14 mouse cellular contexts compared by ENCODE assay signal in the genomic region with DNA sequence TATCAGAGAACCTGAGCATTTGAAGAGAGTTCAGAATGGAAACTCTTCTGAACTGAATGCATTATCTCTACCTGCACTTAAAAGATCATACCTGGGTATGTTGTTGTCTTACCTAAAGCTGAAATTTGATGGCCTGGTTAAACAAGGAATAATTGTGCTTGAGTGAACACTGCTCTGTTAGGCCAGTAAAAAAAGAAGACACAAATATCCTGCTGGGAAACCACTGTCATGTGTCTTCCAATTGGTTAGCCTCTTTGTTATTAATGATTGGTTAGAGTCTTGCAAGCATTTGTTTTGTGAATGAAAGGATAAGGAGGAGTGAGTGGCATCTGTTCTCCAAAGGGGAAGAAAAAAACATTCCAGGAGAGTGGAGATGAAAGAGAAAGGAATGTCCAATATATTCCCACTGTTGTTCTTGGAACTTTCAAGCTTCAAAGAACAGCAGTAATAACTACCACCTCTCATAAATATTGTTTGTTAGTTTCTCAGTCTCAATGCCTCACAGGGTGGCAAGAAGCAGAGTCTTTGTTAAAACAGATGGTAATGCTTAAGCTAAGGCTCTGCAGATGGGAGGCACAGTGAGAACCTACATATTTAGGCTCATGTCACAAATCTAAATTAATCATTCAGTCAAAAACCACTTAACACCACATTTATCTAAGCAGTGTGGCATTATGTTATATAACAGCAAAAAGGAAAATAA.
DNase-seq lines count a peak whose midpoint lies in the region; ATAC-seq and TF ChIP-seq lines count a peak whose summit lies in the region.
"Had no signal": no experiment of that assay in that cellular context is flagged by ENCODE, and none has a peak within 500 bp of the region (broad histone marks: within the 10 kb centered on the region; RNA-seq: fewer than 3 reads in every experiment).

No protein-coding gene starts in this region.

- H3K27me3 ChIP-seq in forebrain, embryonic 12.5 days: no peaks in the 10 kb centered on the region
- no peaks in the 10 kb centered on the region for H3K27me3 ChIP-seq in forebrain, embryonic 10.5 days (ENCODE audit: poor library complexity, severe bottlenecking)
- no peaks in the 10 kb centered on the region for H3K27me3 ChIP-seq in midbrain, postnatal 0 days (ENCODE audit: insufficient read depth, low read length)
- no peaks in the 10 kb centered on the region for H3K27me3 ChIP-seq in midbrain, embryonic 13.5 days
- H3K27me3 ChIP-seq in forebrain, embryonic 16.5 days (replicated peaks; ENCODE audit: control insufficient read depth, insufficient read depth, low read length): no peaks in the 10 kb centered on the region
- H3K27me3 ChIP-seq: Patski had no signal

- no peak overlapping the region for H3K9ac ChIP-seq in forebrain, embryonic 12.5 days
- no peak overlapping the region for H3K9ac ChIP-seq in midbrain, postnatal 0 days (replicated peaks; ENCODE audit: low read length, poor library complexity, severe bottlenecking)
- no peak overlapping the region for H3K9ac ChIP-seq in midbrain, embryonic 13.5 days (replicated peaks)
- no peak overlapping the region for H3K9ac ChIP-seq in forebrain, embryonic 16.5 days (replicated peaks; ENCODE audit: low read depth, low read length)

- no peak for DNase-seq in forebrain, embryonic 10.5 days (ENCODE audit: extremely low spot score, low spot score)
- DNase-seq in midbrain, postnatal 0 days (ENCODE audit: low spot score): peak; percentile 17
- peak; percentile 39 for DNase-seq in retina, postnatal 1 day
- no peak for DNase-seq in left cerebral cortex, adult 9 months (ENCODE audit: low spot score in 2 of 2)
- DNase-seq: cerebellum, adult 18-20 months; heart, adult 18-20 months; lung, adult 18-20 months; lung, postnatal 36 days had no signal

- peak; percentile 55; the same call in 1 of the 2 replicates for ATAC-seq in forebrain, embryonic 12.5 days (ENCODE audit: low FRiP score)
- ATAC-seq in midbrain, postnatal 0 days (ENCODE audit: low FRiP score): no peak
- ATAC-seq in midbrain, embryonic 13.5 days: no peak
- peak; percentile 77 for ATAC-seq in forebrain, embryonic 16.5 days
- ATAC-seq in erythroblast, adult 5-6 weeks (replicated peaks; ENCODE audit: low FRiP score, poor library complexity, severe bottlenecking): no peak
- ATAC-seq: inflammation-experienced regulatory T-cells, adult 6 months; Patski had no signal

- H3K4me3 ChIP-seq in forebrain, embryonic 12.5 days (replicated peaks): no peak overlapping the region
- no peak overlapping the region for H3K4me3 ChIP-seq in forebrain, embryonic 10.5 days
- H3K4me3 ChIP-seq in midbrain, postnatal 0 days (ENCODE audit: low read depth, low read length): no peak overlapping the region
- H3K4me3 ChIP-seq in midbrain, embryonic 13.5 days (replicated peaks): no peak overlapping the region
- no peak overlapping the region for H3K4me3 ChIP-seq in forebrain, embryonic 16.5 days (replicated peaks; ENCODE audit: low read length)

- H3K4me1 ChIP-seq in forebrain, embryonic 12.5 days: peaks cover 7% of the 10 kb centered on the region
- H3K4me1 ChIP-seq in forebrain, embryonic 10.5 days: peaks cover 16% of the 10 kb centered on the region
- H3K4me1 ChIP-seq in midbrain, postnatal 0 days (ENCODE audit: insufficient read depth, low read length): no peaks in the 10 kb centered on the region
- 0 out of 2 replicates have a peak, but pooled peaks cover 5% of the 10 kb centered on the region for H3K4me1 ChIP-seq in midbrain, embryonic 13.5 days (replicated peaks)
- no peaks in the 10 kb centered on the region for H3K4me1 ChIP-seq in forebrain, embryonic 16.5 days (replicated peaks; ENCODE audit: control insufficient read depth, insufficient read depth, low read length)

- no peak for TF ChIP-seq CTCF in midbrain, postnatal 0 days (IDR thresholded peaks at IDR 0.05)

- no peaks in the 10 kb centered on the region for H3K36me3 ChIP-seq in forebrain, embryonic 12.5 days (replicated peaks)
- no peaks in the 10 kb centered on the region for H3K36me3 ChIP-seq in forebrain, embryonic 10.5 days (replicated peaks)
- no peaks in the 10 kb centered on the region for H3K36me3 ChIP-seq in midbrain, postnatal 0 days (ENCODE audit: insufficient read depth, low read length)
- no peaks in the 10 kb centered on the region for H3K36me3 ChIP-seq in midbrain, embryonic 13.5 days
- no peaks in the 10 kb centered on the region for H3K36me3 ChIP-seq in forebrain, embryonic 16.5 days (ENCODE audit: control insufficient read depth, insufficient read depth)

- no peak overlapping the region for H3K27ac ChIP-seq in forebrain, embryonic 12.5 days
- no peak overlapping the region for H3K27ac ChIP-seq in forebrain, embryonic 10.5 days
- no peak overlapping the region for H3K27ac ChIP-seq in midbrain, postnatal 0 days (ENCODE audit: low read depth, low read length)
- no peak overlapping the region for H3K27ac ChIP-seq in midbrain, embryonic 13.5 days
- no peak overlapping the region for H3K27ac ChIP-seq in forebrain, embryonic 16.5 days (ENCODE audit: low read length)

- no peak overlapping the region for H3K4me2 ChIP-seq in forebrain, embryonic 12.5 days
- H3K4me2 ChIP-seq in midbrain, postnatal 0 days (ENCODE audit: low read depth, low read length, poor library complexity, severe bottlenecking): no peak overlapping the region
- no peak overlapping the region for H3K4me2 ChIP-seq in midbrain, embryonic 13.5 days (replicated peaks)
- no peak overlapping the region for H3K4me2 ChIP-seq in forebrain, embryonic 16.5 days (ENCODE audit: low read length)

- no peaks in the 10 kb centered on the region for H3K9me3 ChIP-seq in forebrain, embryonic 12.5 days
- peaks cover 8% of the 10 kb centered on the region; the same call in 1 of the 2 replicates for H3K9me3 ChIP-seq in forebrain, embryonic 10.5 days
- H3K9me3 ChIP-seq in midbrain, postnatal 0 days (ENCODE audit: low read length): no peaks in the 10 kb centered on the region
- no peaks in the 10 kb centered on the region for H3K9me3 ChIP-seq in midbrain, embryonic 13.5 days
- no peaks in the 10 kb centered on the region for H3K9me3 ChIP-seq in forebrain, embryonic 16.5 days (ENCODE audit: control insufficient read depth, low read length)

Comparison
In these comparisons a context has a peak if more than half of its experiments do, and no peak if none do; other contexts are left out.
1. ATAC-seq: peak in forebrain, embryonic 12.5 days (single experiment) and forebrain, embryonic 16.5 days (single experiment); none in midbrain, postnatal 0 days (single experiment), midbrain, embryonic 13.5 days (single experiment) and erythroblast, adult 5-6 weeks (single experiment).
2. DNase-seq: peak in midbrain, postnatal 0 days (single experiment) and retina, postnatal 1 day (single experiment); none in forebrain, embryonic 10.5 days (single experiment) and left cerebral cortex, adult 9 months (0 of 2).